Mouse (Mus musculus): ENCODE data around the gene Fignl2. TPM values are rescaled to one million over a fixed set of nuclear protein-coding genes. Genes with fewer than 3 reads are reported as not detected.

The Fignl2 gene
- polyA plus RNA-seq, 1 experiment from 2014 or later = 1.5 TPM

- H3K4me3 ChIP-seq (ENCODE audit: low read depth, low read length) = no peak overlapping the region
- 73% methylated on average over 3 of the region's 3 CpGs for whole genome bisulfite sequencing
- no peak overlapping the region for H3K9ac ChIP-seq (ENCODE audit: low read length)
- no peaks in the 10 kb centered on the region for H3K9me3 ChIP-seq (ENCODE audit: control insufficient read depth, low read length)
- ATAC-seq (ENCODE audit: insufficient number of reproducible peaks, low FRiP score, low TSS enrichment, low read depth) (no peak), DNase-seq (ENCODE audit: low spot score) (no peak)
- H3K27me3 ChIP-seq (ENCODE audit: control insufficient read depth, insufficient read depth, low read length) = no peaks in the 10 kb centered on the region
- H3K27ac ChIP-seq (replicated peaks; ENCODE audit: low read depth, low read length) = no peak overlapping the region
- H3K4me1 ChIP-seq (ENCODE audit: control insufficient read depth, insufficient read depth, low read length) = peaks cover 20% of the 10 kb centered on the region
- no peak overlapping the region for H3K4me2 ChIP-seq (ENCODE audit: low read depth, severe bottlenecking)
- H3K36me3 ChIP-seq (ENCODE audit: control insufficient read depth, insufficient read depth, low read length) = no peaks in the 10 kb centered on the region
Observed at GRCm38 (mm10) chr15:101086956-101087355, 8.6 kb upstream of the Fignl2 start.

GRCm38 (mm10) chr15:101086451-101086850, 8.1 kb upstream of the Fignl2 start:
- Histone ChIP-seq H3K9me3 (ENCODE audit: control insufficient read depth, low read length) (no peaks in the 10 kb centered on the region), H3K4me1 (ENCODE audit: control insufficient read depth, insufficient read depth, low read length) (peaks cover 25% of the 10 kb centered on the region), H3K9ac (ENCODE audit: low read length) (no peak overlapping the region), H3K36me3 (ENCODE audit: control insufficient read depth, insufficient read depth, low read length) (no peaks in the 10 kb centered on the region), H3K27ac (replicated peaks; ENCODE audit: low read depth, low read length) (no peak overlapping the region), H3K4me2 (ENCODE audit: low read depth, severe bottlenecking) (no peak overlapping the region), H3K27me3 (ENCODE audit: control insufficient read depth, insufficient read depth, low read length) (no peaks in the 10 kb centered on the region), H3K4me3 (ENCODE audit: low read depth, low read length) (no peak overlapping the region)
- no peak for ATAC-seq (ENCODE audit: insufficient number of reproducible peaks, low FRiP score, low TSS enrichment, low read depth)
- no peak for DNase-seq (ENCODE audit: low spot score)
- WGBS = 73% methylated on average over 9 of the region's 9 CpGs

GRCm38 (mm10) chr15:101084499-101084898, 6.1 kb upstream of the Fignl2 start:
- no peak for DNase-seq (ENCODE audit: low spot score)
- H3K27ac ChIP-seq (replicated peaks; ENCODE audit: low read depth, low read length) = no peak overlapping the region; the same call in 1 of the 2 replicates
- no peak overlapping the region for H3K9ac ChIP-seq (ENCODE audit: low read length)
- no peaks in the 10 kb centered on the region for H3K27me3 ChIP-seq (ENCODE audit: control insufficient read depth, insufficient read depth, low read length)
- H3K36me3 ChIP-seq (ENCODE audit: control insufficient read depth, insufficient read depth, low read length) = no peaks in the 10 kb centered on the region
- no peak overlapping the region for H3K4me3 ChIP-seq (ENCODE audit: low read depth, low read length)
- H3K4me2 ChIP-seq (ENCODE audit: low read depth, severe bottlenecking) = no peak overlapping the region
- no peaks in the 10 kb centered on the region for H3K9me3 ChIP-seq (ENCODE audit: control insufficient read depth, low read length)
- 72% methylated on average over 10 of the region's 10 CpGs for WGBS
- peaks cover 35% of the 10 kb centered on the region for H3K4me1 ChIP-seq (ENCODE audit: control insufficient read depth, insufficient read depth, low read length)
- no peak for ATAC-seq (ENCODE audit: insufficient number of reproducible peaks, low FRiP score, low TSS enrichment, low read depth)

GRCm38 (mm10) chr15:101082236-101082635, 3.9 kb upstream of the Fignl2 start:
- no peaks in the 10 kb centered on the region for H3K9me3 ChIP-seq (ENCODE audit: control insufficient read depth, low read length)
- WGBS = 28% methylated on average over 4 of the region's 4 CpGs
- no peak overlapping the region for H3K4me3 ChIP-seq (ENCODE audit: low read depth, low read length)
- DNase-seq (ENCODE audit: low spot score) (peak; percentile 80), ATAC-seq (ENCODE audit: insufficient number of reproducible peaks, low FRiP score, low TSS enrichment, low read depth) (peak; percentile 65)
- no peak overlapping the region for H3K9ac ChIP-seq (ENCODE audit: low read length)
- H3K27me3 ChIP-seq (ENCODE audit: control insufficient read depth, insufficient read depth, low read length) = no peaks in the 10 kb centered on the region
- H3K4me1 ChIP-seq (ENCODE audit: control insufficient read depth, insufficient read depth, low read length) = peaks cover 41% of the 10 kb centered on the region
- H3K27ac ChIP-seq (replicated peaks; ENCODE audit: low read depth, low read length) = peak overlapping the region; percentile 77
- H3K36me3 ChIP-seq (ENCODE audit: control insufficient read depth, insufficient read depth, low read length) = no peaks in the 10 kb centered on the region
- H3K4me2 ChIP-seq (ENCODE audit: low read depth, severe bottlenecking) = peak overlapping the region; percentile 5; the same call in 1 of the 2 replicates

GRCm38 (mm10) chr15:101081035-101081548, 2.7 kb upstream of the Fignl2 start:
- Histone ChIP-seq H3K4me3 (ENCODE audit: low read depth, low read length) (no peak overlapping the region), H3K4me1 (ENCODE audit: control insufficient read depth, insufficient read depth, low read length) (peaks cover 44% of the 10 kb centered on the region), H3K4me2 (ENCODE audit: low read depth, severe bottlenecking) (no peak overlapping the region), H3K9me3 (ENCODE audit: control insufficient read depth, low read length) (no peaks in the 10 kb centered on the region), H3K27me3 (ENCODE audit: control insufficient read depth, insufficient read depth, low read length) (no peaks in the 10 kb centered on the region), H3K36me3 (ENCODE audit: control insufficient read depth, insufficient read depth, low read length) (no peaks in the 10 kb centered on the region), H3K9ac (ENCODE audit: low read length) (no peak overlapping the region), H3K27ac (replicated peaks; ENCODE audit: low read depth, low read length) (peak overlapping the region; percentile 77)
- ATAC-seq (ENCODE audit: insufficient number of reproducible peaks, low FRiP score, low TSS enrichment, low read depth) (no peak), DNase-seq (ENCODE audit: low spot score) (no peak)
- 66% methylated on average over 7 of the region's 7 CpGs for WGBS

- Histone ChIP-seq H3K4me2 (ENCODE audit: low read depth, severe bottlenecking) (no peak overlapping the region), H3K27me3 (ENCODE audit: control insufficient read depth, insufficient read depth, low read length) (no peaks in the 10 kb centered on the region), H3K4me1 (ENCODE audit: control insufficient read depth, insufficient read depth, low read length) (peaks cover 54% of the 10 kb centered on the region), H3K4me3 (ENCODE audit: low read depth, low read length) (no peak overlapping the region), H3K9ac (ENCODE audit: low read length) (no peak overlapping the region), H3K27ac (replicated peaks; ENCODE audit: low read depth, low read length) (no peak overlapping the region), H3K9me3 (ENCODE audit: control insufficient read depth, low read length) (no peaks in the 10 kb centered on the region), H3K36me3 (ENCODE audit: control insufficient read depth, insufficient read depth, low read length) (no peaks in the 10 kb centered on the region)
- ATAC-seq (ENCODE audit: insufficient number of reproducible peaks, low FRiP score, low TSS enrichment, low read depth) (no peak), DNase-seq (ENCODE audit: low spot score) (no peak)
- WGBS = 80% methylated on average over 9 of the region's 9 CpGs
Observed at GRCm38 (mm10) chr15:101080031-101080520, 1.7 kb upstream of the Fignl2 start.

GRCm38 (mm10) chr15:101078731-101079156, 377 bp upstream of the Fignl2 start:
- H3K27ac ChIP-seq (replicated peaks; ENCODE audit: low read depth, low read length) = peak overlapping the region; percentile 96
- H3K4me1 ChIP-seq (ENCODE audit: control insufficient read depth, insufficient read depth, low read length) = peaks cover 50% of the 10 kb centered on the region
- peak overlapping the region; percentile 96 for H3K9ac ChIP-seq (ENCODE audit: low read length)
- DNase-seq (ENCODE audit: low spot score) = peak; percentile 83
- peak overlapping the region; percentile 90 for H3K4me2 ChIP-seq (ENCODE audit: low read depth, severe bottlenecking)
- peaks cover 3% of the 10 kb centered on the region; the same call in 1 of the 2 replicates for H3K36me3 ChIP-seq (ENCODE audit: control insufficient read depth, insufficient read depth, low read length)
- peak; percentile 45 for ATAC-seq (ENCODE audit: insufficient number of reproducible peaks, low FRiP score, low TSS enrichment, low read depth)
- peak overlapping the region; percentile 97 for H3K4me3 ChIP-seq (ENCODE audit: low read depth, low read length)
- 2% methylated on average over 22 of the region's 30 CpGs for WGBS
- H3K27me3 ChIP-seq (ENCODE audit: control insufficient read depth, insufficient read depth, low read length) = no peaks in the 10 kb centered on the region
- H3K9me3 ChIP-seq (ENCODE audit: control insufficient read depth, low read length) = no peaks in the 10 kb centered on the region

GRCm38 (mm10) chr15:101077001-101077812, 1.2 kb downstream of the Fignl2 start:
- DNase-seq (ENCODE audit: low spot score) (peak; percentile 63), ATAC-seq (ENCODE audit: insufficient number of reproducible peaks, low FRiP score, low TSS enrichment, low read depth) (no peak)

More at GRCm38 (mm10) chr15:101077001-101077812, 1.2 kb downstream of the Fignl2 start:
- under 1% methylated on average over 34 of the region's 34 CpGs for WGBS
- Histone ChIP-seq H3K4me2 (ENCODE audit: low read depth, severe bottlenecking) (peak overlapping the region; percentile 90), H3K9me3 (ENCODE audit: control insufficient read depth, low read length) (no peaks in the 10 kb centered on the region), H3K27ac (replicated peaks; ENCODE audit: low read depth, low read length) (peak overlapping the region; percentile 96), H3K27me3 (ENCODE audit: control insufficient read depth, insufficient read depth, low read length) (no peaks in the 10 kb centered on the region), H3K36me3 (ENCODE audit: control insufficient read depth, insufficient read depth, low read length) (peaks cover 4% of the 10 kb centered on the region; the same call in 1 of the 2 replicates), H3K4me3 (ENCODE audit: low read depth, low read length) (peak overlapping the region; percentile 97), H3K9ac (ENCODE audit: low read length) (peak overlapping the region; percentile 96), H3K4me1 (ENCODE audit: control insufficient read depth, insufficient read depth, low read length) (peaks cover 43% of the 10 kb centered on the region)
